Mouse (Mus musculus) embryonic facial prominence, embryonic 15.5 days (tissue): ENCODE measurements around the gene Loxl1. TPM values are rescaled to one million over a fixed set of nuclear protein-coding genes. Genes with fewer than 3 reads are reported as not detected.

Source experiments
- ATAC-seq: fragments of 200-750 bp; cut with Nextera tagmentation; 2 replicates; pipeline ENCODE4 v1.8.0; 2017; ENCODE audit warnings: low read depth, moderate TSS enrichment; ENCODE audit not compliant: insufficient number of reproducible peaks, low FRiP score, low TSS enrichment
- H3K27ac ChIP-seq: fragments of 300-500 bp; sonication (generic); replicated peaks from 2 replicates; pipeline ENCODE4 v1.5.1; 2015; ENCODE audit warnings: mild to moderate bottlenecking, inconsistent platforms
- H3K27me3 ChIP-seq: fragments of 300-500 bp; sonication (generic); 2 replicates; pipeline ENCODE4 v1.6.1; 2015; ENCODE audit warnings: inconsistent platforms
- H3K36me3 ChIP-seq: fragments of 300-500 bp; sonication (generic); 2 replicates; pipeline ENCODE4 v1.6.1; 2015; ENCODE audit warnings: mild to moderate bottlenecking, inconsistent platforms
- H3K4me1 ChIP-seq: fragments of 300-500 bp; sonication (generic); 2 replicates; pipeline ENCODE4 v1.6.1; 2015; ENCODE audit warnings: inconsistent platforms
- H3K4me2 ChIP-seq: fragments of 300-500 bp; sonication (generic); replicated peaks from 2 replicates; pipeline ENCODE4 v1.6.1; 2015; ENCODE audit warnings: mild to moderate bottlenecking, inconsistent platforms
- H3K4me3 ChIP-seq: fragments of 300-500 bp; sonication (generic); replicated peaks from 2 replicates; pipeline ENCODE4 v1.5.1; 2015; ENCODE audit warnings: mild to moderate bottlenecking, inconsistent platforms
- H3K9ac ChIP-seq: fragments of 300-500 bp; sonication (generic); 2 replicates; pipeline ENCODE4 v1.6.1; 2015; ENCODE audit warnings: inconsistent platforms
- H3K9me3 ChIP-seq: fragments of 300-500 bp; sonication (generic); replicated peaks from 2 replicates; pipeline ENCODE4 v1.6.1; 2016; ENCODE audit warnings: inconsistent platforms
- WGBS: fragments of 180-500 bp; shearing (Covaris S2); methylation state at CpG from one replicate; pipeline ENCODE4 v1.1.7; 2015; 5-methylcytosine and 5-hydroxymethylcytosine counted together
- polyA plus RNA-seq: library from polyadenylated mRNA; unstranded; fragments of >200 nt; fragmentation: Nextera tagmentation; extraction: Ambion mirVana; gene quantifications from 2 replicates; pipeline ENCODE4 v1.2.1, GENCODE M21; 2015

Loxl1 gene
- polyA plus RNA-seq, 1 experiment from 2014 or later, result 89.8 TPM

DNA sequence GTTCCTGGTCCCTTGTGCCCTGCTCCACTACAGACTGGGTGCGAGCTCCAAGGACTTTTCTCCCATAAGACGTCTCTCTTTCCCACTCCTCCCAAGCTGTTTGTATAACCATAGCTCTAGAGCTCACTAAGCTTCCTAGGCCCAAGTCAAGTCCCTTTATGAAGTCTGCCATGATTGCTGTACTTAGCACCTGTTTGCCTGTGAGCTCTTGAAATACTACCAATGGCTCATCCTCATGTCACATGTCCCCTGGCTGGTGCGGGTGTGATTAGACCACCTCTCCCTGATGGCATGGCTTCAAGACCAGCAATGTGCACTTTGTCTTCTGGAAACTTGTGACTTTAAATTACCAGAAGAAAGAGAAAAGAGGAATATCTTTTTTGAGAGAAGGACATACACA lies 17.6 kb downstream of the Loxl1 start:
- Histone ChIP-seq H3K27me3 (no peaks in the 10 kb centered on the region), H3K9ac (no peak overlapping the region), H3K4me3 (no peak overlapping the region), H3K27ac (peak overlapping the region; percentile 73; the same call in 1 of the 2 replicates), H3K4me2 (no peak overlapping the region), H3K9me3 (no peaks in the 10 kb centered on the region), H3K36me3 (peaks cover 7% of the 10 kb centered on the region; the same call in 1 of the 2 replicates), H3K4me1 (peaks cover 36% of the 10 kb centered on the region)
- no peak for ATAC-seq
- WGBS, result 79% methylated on average over 3 of the region's 3 CpGs

DNA sequence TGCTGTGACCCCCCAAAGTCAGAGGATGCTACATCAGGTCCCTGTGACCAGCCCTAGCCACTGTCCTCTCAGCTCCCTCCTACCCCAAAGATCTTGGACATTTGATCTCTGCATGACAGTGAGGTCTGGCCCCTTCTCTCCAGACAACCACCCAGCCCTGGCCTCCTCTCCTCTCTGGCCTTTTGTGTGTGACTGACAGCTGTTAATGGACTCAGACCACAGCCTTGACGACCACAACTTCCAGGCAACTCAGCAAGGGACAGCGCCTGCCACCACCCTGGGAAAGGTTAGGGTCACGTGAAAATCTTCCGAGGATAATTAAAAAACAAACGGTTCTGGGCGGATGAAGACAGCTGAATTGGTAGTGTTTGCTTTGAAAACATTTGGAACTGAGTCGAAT lies 18.5 kb downstream of the Loxl1 start:
- ATAC-seq, result no peak
- Histone ChIP-seq H3K9me3 (no peaks in the 10 kb centered on the region), H3K27ac (no peak overlapping the region), H3K4me1 (peaks cover 29% of the 10 kb centered on the region), H3K9ac (no peak overlapping the region), H3K4me3 (no peak overlapping the region), H3K4me2 (no peak overlapping the region), H3K27me3 (no peaks in the 10 kb centered on the region), H3K36me3 (peaks cover 7% of the 10 kb centered on the region; the same call in 1 of the 2 replicates)
- WGBS, result 45% methylated on average over 7 of the region's 7 CpGs

DNA sequence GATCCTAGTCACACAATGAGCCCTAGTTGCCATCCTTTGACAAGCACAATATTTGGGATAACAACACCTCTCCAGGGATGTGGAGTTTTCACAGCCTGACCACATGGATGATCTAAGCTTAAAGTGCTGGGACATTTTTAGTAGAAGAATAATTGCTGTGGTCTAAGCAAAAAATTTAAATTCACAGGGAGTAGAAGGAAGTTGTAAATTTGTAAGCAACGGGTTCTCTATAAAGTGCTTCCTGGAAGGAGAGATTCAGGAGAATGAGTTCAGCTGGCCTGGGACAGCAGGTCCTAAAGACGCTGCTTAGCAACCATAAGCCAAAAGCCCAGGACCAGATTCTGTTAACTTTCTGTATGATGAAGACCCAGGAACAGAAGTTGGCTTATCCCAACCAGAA lies 23.1 kb downstream of the Loxl1 start:
- no peaks in the 10 kb centered on the region for H3K4me1 ChIP-seq
- H3K9me3 ChIP-seq, result no peaks in the 10 kb centered on the region
- no peak overlapping the region for H3K4me3 ChIP-seq
- no peak overlapping the region for H3K9ac ChIP-seq
- no peak for ATAC-seq
- H3K27me3 ChIP-seq, result no peaks in the 10 kb centered on the region
- peaks cover 10% of the 10 kb centered on the region; the same call in 1 of the 2 replicates for H3K36me3 ChIP-seq
- no peak overlapping the region for H3K4me2 ChIP-seq
- no peak overlapping the region for H3K27ac ChIP-seq
- WGBS, result 73% methylated on average over 2 of the region's 2 CpGs

DNA sequence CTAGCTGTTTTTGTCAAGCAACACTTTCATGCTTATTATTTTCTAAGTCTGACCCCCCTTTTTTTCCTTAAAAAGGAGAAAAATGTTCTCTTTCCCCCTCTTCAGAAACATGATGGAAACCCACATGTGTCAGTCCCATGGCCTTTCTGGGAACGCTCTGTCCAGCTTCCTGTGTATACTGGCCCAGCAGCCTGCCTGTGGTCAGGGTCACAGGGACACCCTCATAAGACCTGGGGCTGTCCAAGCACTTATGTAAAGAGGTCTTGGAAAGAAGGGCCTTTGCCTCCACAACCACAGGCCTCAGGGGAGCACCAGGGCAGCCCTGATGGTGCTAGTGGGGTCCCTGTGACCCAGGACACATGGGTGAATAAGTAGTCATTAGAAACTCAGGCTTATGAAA lies 23.9 kb downstream of the Loxl1 start:
- 48% methylated on average over 1 of the region's 1 CpGs for WGBS
- ATAC-seq, result no peak
- no peaks in the 10 kb centered on the region for H3K4me1 ChIP-seq
- H3K4me2 ChIP-seq, result no peak overlapping the region
- H3K9ac ChIP-seq, result no peak overlapping the region
- no peak overlapping the region for H3K4me3 ChIP-seq
- no peaks in the 10 kb centered on the region for H3K27me3 ChIP-seq
- H3K36me3 ChIP-seq, result peaks cover 7% of the 10 kb centered on the region; the same call in 1 of the 2 replicates
- H3K9me3 ChIP-seq, result no peaks in the 10 kb centered on the region
- H3K27ac ChIP-seq, result no peak overlapping the region

DNA sequence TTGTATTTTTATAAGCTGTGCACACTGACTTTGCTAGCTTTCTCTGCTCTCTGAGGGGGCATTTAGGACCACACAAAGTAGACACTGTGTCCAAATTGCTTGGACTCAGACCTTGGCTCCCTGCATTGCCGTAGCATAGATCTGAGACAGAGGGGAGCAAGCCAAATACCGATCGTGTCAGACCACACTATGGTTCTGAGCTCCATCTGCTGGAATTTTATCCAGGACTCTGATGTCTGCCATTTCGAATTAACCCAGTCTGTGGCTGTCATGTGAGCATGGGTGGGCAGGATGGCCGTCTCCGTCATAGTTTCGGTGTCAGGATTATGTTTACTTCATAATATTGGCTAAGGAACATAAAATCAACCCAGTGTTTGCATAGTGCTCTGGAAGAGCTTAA lies 29.6 kb downstream of the Loxl1 start:
- no peaks in the 10 kb centered on the region for H3K9me3 ChIP-seq
- no peak for ATAC-seq
- H3K9ac ChIP-seq, result no peak overlapping the region
- no peaks in the 10 kb centered on the region for H3K27me3 ChIP-seq
- H3K4me3 ChIP-seq, result no peak overlapping the region
- peaks cover 13% of the 10 kb centered on the region for H3K4me1 ChIP-seq
- WGBS, result 30% methylated on average over 7 of the region's 7 CpGs
- 0 out of 2 replicates have a peak, but pooled peaks cover 1% of the 10 kb centered on the region for H3K36me3 ChIP-seq
- H3K4me2 ChIP-seq, result no peak overlapping the region
- H3K27ac ChIP-seq, result no peak overlapping the region

DNA sequence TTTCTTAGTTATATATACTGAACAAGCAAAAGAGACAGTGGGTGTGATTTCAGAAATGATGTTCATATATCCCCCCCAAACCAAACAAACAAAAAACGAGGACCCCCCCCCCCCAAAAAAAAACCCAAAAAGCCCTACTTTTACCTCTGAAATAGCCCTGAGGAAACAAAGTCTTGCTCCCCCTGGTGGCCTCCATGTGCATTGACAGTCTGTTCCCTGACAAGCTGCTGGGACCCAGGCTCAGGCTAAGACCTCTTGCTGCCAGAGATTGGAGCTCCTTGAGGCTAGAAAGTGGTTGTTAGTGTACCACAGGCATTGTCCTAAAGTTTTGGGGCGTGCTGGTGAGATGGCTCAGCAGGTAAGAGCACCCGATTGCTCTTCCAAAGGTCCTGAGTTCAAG lies 31.4 kb downstream of the Loxl1 start:
- Histone ChIP-seq H3K27ac (no peak overlapping the region), H3K9me3 (no peaks in the 10 kb centered on the region), H3K36me3 (no peaks in the 10 kb centered on the region), H3K4me1 (peaks cover 13% of the 10 kb centered on the region), H3K27me3 (no peaks in the 10 kb centered on the region), H3K4me3 (no peak overlapping the region), H3K9ac (no peak overlapping the region), H3K4me2 (no peak overlapping the region)
- no peak for ATAC-seq
- WGBS, result 57% methylated on average over 3 of the region's 3 CpGs

DNA sequence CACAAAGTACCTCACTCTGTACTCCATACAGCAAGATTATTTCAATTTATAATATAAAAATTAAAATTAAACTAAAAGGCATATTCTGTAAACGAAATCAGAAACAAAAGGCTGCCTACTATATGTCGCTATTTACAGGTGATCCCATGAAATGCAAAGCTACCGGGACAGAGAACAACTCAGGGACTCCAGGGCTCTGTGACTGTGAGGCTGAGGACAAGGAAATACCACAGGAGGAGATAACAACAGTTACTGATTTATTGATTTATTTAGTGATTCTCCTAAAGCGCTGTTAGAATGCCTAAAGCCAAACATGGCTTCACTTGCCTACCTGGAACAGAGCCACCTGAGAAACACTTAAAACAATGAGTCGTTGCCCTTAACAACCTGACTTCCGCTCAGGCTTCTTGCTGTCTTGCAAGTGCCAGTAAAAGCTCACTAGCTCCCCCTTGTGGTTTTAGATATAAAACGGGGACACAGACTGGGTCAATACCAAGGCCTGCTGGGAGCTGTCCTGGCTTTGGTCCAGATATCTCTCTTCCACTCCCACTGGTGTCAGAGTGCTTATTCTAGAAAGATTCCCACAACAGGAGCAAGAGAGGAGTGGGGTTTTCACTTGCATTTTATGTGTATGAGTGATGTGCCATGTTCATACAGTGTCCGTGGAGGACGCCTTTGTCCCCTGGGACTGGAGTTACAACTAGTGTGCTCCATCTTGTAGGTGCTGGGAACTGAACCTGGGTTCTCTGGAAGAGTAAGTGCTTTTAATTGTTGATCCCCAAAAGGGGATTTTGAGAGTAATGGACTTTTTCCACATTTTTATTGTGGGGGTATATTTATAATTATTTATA lies 32.5 kb downstream of the Loxl1 start:
- no peak overlapping the region for H3K4me2 ChIP-seq
- peaks cover 17% of the 10 kb centered on the region for H3K4me1 ChIP-seq
- no peak overlapping the region for H3K4me3 ChIP-seq
- no peaks in the 10 kb centered on the region for H3K36me3 ChIP-seq
- no peaks in the 10 kb centered on the region for H3K27me3 ChIP-seq
- 37% methylated on average over 9 of the region's 9 CpGs for WGBS
- ATAC-seq, result no peak
- H3K27ac ChIP-seq, result no peak overlapping the region
- H3K9me3 ChIP-seq, result no peaks in the 10 kb centered on the region
- H3K9ac ChIP-seq, result no peak overlapping the region

DNA sequence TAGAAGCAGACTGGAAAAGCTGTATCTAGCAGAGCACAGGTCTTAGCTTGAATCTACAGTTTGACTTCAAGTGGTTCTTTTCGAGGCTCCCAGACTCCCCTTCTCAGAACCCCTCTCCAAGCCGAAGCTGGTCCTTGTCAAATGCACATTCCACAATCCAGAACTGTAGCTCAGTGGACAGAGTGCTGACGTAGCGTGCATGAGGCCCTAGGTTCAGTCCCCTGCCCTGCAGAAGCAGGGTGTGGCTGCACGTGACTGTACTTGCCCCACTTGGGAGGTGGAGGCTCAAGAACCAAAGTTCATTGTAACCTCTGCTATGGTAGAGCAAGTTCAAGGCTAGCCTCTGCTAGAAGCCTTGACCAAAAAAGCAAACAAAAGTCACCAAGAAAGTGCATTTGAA lies 33.2 kb downstream of the Loxl1 start:
- Histone ChIP-seq H3K9me3 (no peaks in the 10 kb centered on the region), H3K27ac (no peak overlapping the region), H3K4me3 (no peak overlapping the region), H3K27me3 (no peaks in the 10 kb centered on the region), H3K4me1 (peaks cover 24% of the 10 kb centered on the region), H3K4me2 (no peak overlapping the region), H3K36me3 (no peaks in the 10 kb centered on the region), H3K9ac (no peak overlapping the region)
- no peak for ATAC-seq
- 61% methylated on average over 5 of the region's 5 CpGs for WGBS

DNA sequence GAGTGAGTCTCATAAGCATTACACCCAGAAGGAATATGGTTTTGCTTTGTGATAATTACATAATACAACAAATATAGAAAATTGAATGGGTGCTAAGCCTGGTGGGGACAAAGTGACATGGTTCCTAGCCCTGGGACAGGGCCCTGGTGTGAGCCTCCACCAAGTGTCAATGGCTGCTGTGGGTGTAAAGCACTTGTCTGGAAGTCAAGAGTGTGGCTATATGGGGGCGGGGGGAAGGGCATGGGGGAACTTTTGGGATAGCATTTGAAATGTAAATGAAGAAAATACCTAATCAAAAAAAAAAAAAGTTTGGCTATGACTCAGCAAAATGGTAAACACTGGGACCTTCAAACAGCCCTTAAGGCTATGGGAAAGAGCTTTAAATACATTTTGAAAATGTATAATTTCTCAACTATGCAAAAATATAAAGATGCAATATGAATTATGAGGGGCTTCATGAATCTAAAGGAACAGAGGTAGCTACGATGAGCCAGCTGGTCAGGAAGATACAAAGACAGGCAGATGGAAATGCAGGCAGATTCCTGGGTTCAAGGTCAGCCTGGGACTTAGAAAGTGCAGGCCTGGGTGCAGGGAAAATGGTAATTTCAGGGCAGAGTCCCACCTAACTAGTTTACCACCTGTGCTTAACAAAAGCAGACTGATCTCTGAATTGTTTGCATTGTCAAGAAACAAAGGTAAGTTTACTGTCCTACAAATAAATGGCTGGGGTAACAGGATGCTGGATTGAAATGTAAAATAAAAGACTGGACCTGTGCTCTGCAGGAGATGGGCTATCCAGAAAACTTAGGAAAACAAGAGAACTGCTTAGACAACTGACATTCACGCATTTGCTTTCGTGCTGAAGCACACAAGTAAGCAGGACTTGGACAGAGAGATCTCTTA lies 33.9 kb downstream of the Loxl1 start:
- H3K4me2 ChIP-seq, result no peak overlapping the region
- no peak for ATAC-seq
- H3K4me3 ChIP-seq, result no peak overlapping the region
- no peaks in the 10 kb centered on the region for H3K9me3 ChIP-seq
- H3K27ac ChIP-seq, result no peak overlapping the region
- WGBS, result 59% methylated on average over 4 of the region's 4 CpGs
- no peak overlapping the region for H3K9ac ChIP-seq
- H3K36me3 ChIP-seq, result no peaks in the 10 kb centered on the region
- peaks cover 30% of the 10 kb centered on the region for H3K4me1 ChIP-seq
- H3K27me3 ChIP-seq, result no peaks in the 10 kb centered on the region

DNA sequence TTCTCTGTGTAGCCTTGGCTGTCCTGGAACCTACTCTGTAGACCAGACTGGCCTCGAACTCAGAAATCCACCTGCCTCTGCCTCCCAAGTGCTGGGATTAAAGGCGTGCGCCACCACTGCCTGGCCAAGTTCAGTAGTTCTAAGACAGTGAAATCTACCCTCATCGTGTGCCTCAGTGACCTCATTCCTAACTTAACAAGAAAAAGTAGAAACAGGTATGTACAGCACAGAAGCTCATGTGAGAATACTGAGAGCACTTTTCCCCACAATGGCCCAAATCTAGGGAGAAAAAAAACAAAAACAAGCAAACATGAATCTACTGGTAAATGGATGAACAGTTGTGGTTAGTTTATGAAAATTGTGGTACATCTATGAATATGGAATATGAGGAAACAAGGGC lies 34.7 kb downstream of the Loxl1 start:
- WGBS, result 85% methylated on average over 4 of the region's 4 CpGs
- no peak overlapping the region for H3K4me3 ChIP-seq
- no peaks in the 10 kb centered on the region for H3K27me3 ChIP-seq
- no peak overlapping the region for H3K4me2 ChIP-seq
- H3K27ac ChIP-seq, result no peak overlapping the region
- H3K4me1 ChIP-seq, result peaks cover 26% of the 10 kb centered on the region
- H3K9me3 ChIP-seq, result no peaks in the 10 kb centered on the region
- H3K9ac ChIP-seq, result no peak overlapping the region
- no peaks in the 10 kb centered on the region for H3K36me3 ChIP-seq
- ATAC-seq, result no peak

DNA sequence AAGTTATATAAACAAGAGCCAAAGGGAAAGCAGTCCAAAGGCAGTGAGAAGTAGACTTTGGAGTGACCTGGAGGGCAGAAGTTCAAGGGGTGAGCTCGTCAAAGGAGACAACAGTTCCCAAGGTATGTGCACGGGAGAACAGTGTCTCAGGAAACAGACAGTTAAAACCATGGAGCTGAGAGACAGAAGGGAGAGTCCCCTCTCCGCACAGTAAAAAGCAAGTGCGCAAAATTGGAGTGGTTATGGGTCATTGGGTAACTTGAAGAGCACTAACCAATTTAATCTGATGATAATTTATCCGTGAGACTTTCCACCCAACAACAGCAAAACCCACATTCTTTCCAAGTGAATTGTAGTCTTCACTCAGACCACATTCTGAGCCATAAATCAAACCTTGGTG lies 36.6 kb downstream of the Loxl1 start:
- 39% methylated on average over 5 of the region's 5 CpGs for WGBS
- Histone ChIP-seq H3K4me3 (no peak overlapping the region), H3K4me2 (no peak overlapping the region), H3K4me1 (peaks cover 22% of the 10 kb centered on the region), H3K9me3 (no peaks in the 10 kb centered on the region), H3K27me3 (no peaks in the 10 kb centered on the region), H3K27ac (no peak overlapping the region), H3K9ac (no peak overlapping the region), H3K36me3 (no peaks in the 10 kb centered on the region)
- ATAC-seq, result no peak
